Mouse (Mus musculus) heart, embryonic 15.5 days (tissue): ENCODE results near the gene Ryr2. TPM values are rescaled to one million over a fixed set of nuclear protein-coding genes. Genes with fewer than 3 reads are reported as not detected.
A peak's percentile ranks its signal among the peaks of the same experiment; 100 is the strongest.

Experiments
- ATAC-seq: fragments of 200-750 bp; cut with Nextera tagmentation; replicated peaks from 2 replicates; pipeline ENCODE4 v1.8.0; 2017; ENCODE audit warnings: low read depth, moderate TSS enrichment; ENCODE audit not compliant: insufficient number of reproducible peaks, insufficient read depth, low FRiP score
- H3K27ac ChIP-seq: fragments of 300-500 bp; sonication (generic); 2 replicates; pipeline ENCODE4 v1.5.1; 2015; ENCODE audit warnings: mild to moderate bottlenecking, inconsistent platforms
- H3K27me3 ChIP-seq: fragments of 300-500 bp; sonication (generic); 2 replicates; pipeline ENCODE4 v1.6.1; 2015; ENCODE audit warnings: inconsistent platforms
- H3K36me3 ChIP-seq: fragments of 300-500 bp; sonication (generic); 2 replicates; pipeline ENCODE4 v1.6.1; 2015; ENCODE audit warnings: mild to moderate bottlenecking, inconsistent platforms
- H3K4me1 ChIP-seq: fragments of 300-500 bp; sonication (generic); replicated peaks from 2 replicates; pipeline ENCODE4 v1.6.1; 2015; ENCODE audit warnings: inconsistent platforms
- H3K4me2 ChIP-seq: fragments of 300-500 bp; sonication (generic); 2 replicates; pipeline ENCODE4 v1.6.1; 2015; ENCODE audit warnings: inconsistent platforms, mild to moderate bottlenecking, moderate library complexity
- H3K4me3 ChIP-seq: fragments of 300-500 bp; sonication (generic); 2 replicates; pipeline ENCODE4 v1.5.1; 2015; ENCODE audit warnings: mild to moderate bottlenecking, inconsistent platforms
- H3K9ac ChIP-seq: fragments of 300-500 bp; sonication (generic); 2 replicates; pipeline ENCODE4 v1.6.1; 2015; ENCODE audit warnings: mild to moderate bottlenecking, inconsistent platforms
- H3K9me3 ChIP-seq: fragments of 300-500 bp; sonication (generic); replicated peaks from 2 replicates; pipeline ENCODE4 v1.6.1; 2016; ENCODE audit warnings: inconsistent platforms
- WGBS: fragments of 180-500 bp; shearing (Covaris S2); methylation state at CpG from one replicate; pipeline ENCODE4 v1.1.7; 2015; ENCODE audit warnings: mixed read lengths; 5-methylcytosine and 5-hydroxymethylcytosine counted together
- polyA plus RNA-seq: library from polyadenylated mRNA; unstranded; fragments of >200 nt; fragmentation: Nextera tagmentation; extraction: Ambion mirVana; gene quantifications from 2 replicates; pipeline ENCODE4 v1.2.1, GENCODE M21; 2015

Gene Ryr2
- polyA plus RNA-seq, 1 experiment from 2014 or later: 30.0 TPM

GRCm38 (mm10) chr13:12093146-12093545 lies 13.6 kb downstream of the Ryr2 start:
- Histone ChIP-seq H3K9ac (no peak overlapping the region), H3K27me3 (no peaks in the 10 kb centered on the region), H3K27ac (peak overlapping the region; percentile 55), H3K36me3 (no peaks in the 10 kb centered on the region), H3K4me2 (peak overlapping the region; percentile 19; the same call in 1 of the 2 replicates), H3K9me3 (no peaks in the 10 kb centered on the region), H3K4me1 (peaks cover 72% of the 10 kb centered on the region), H3K4me3 (no peak overlapping the region)
- ATAC-seq: peak; percentile 29; the same call in 1 of the 2 replicates
- WGBS: 44% methylated on average over 5 of the region's 5 CpGs

DNA sequence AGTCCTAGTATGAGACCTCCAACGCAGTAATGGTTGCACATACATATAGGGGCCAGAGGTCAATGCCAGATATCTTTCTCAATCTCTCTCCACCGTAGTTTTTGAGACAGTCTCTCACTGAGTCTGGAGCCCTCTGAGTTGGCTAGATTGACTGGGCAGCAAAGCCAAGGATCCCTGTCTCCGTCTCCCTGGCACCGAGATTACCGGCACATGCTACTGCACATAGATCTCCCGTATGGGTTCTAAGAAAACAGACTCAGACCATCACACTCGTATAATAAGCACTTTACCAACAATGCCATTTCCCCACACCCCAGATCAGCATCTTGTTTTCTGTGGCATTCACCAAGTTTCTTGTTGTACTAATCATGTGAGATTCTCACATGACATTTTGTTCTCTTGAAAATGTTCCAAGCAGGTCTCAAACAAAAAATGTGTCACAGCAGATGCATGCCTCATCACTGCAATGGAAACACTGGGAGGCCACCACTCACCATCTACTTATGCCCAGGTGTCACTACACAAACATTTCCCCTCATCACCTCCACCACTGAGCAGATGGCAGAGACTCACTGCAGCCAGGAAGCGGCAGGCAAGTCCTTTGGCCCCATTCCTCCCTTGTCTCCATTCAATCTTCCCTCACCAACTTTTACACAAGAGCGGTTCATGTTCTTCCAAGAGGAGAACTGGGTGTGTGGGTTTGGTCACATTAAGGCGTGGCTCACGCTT lies 14.2 kb downstream of the Ryr2 start:
- no peak overlapping the region for H3K4me3 ChIP-seq
- no peaks in the 10 kb centered on the region for H3K9me3 ChIP-seq
- no peak for ATAC-seq
- no peaks in the 10 kb centered on the region for H3K27me3 ChIP-seq
- H3K36me3 ChIP-seq: no peaks in the 10 kb centered on the region
- peak overlapping the region; percentile 37 for H3K4me2 ChIP-seq
- H3K4me1 ChIP-seq: peaks cover 67% of the 10 kb centered on the region
- 70% methylated on average over 11 of the region's 11 CpGs for WGBS
- H3K9ac ChIP-seq: no peak overlapping the region
- H3K27ac ChIP-seq: peak overlapping the region; percentile 55

- no peak overlapping the region for H3K9ac ChIP-seq
- H3K4me1 ChIP-seq: peaks cover 42% of the 10 kb centered on the region
- no peaks in the 10 kb centered on the region for H3K36me3 ChIP-seq
- 72% methylated on average over 2 of the region's 2 CpGs for WGBS
- H3K27ac ChIP-seq: no peak overlapping the region
- H3K9me3 ChIP-seq: no peaks in the 10 kb centered on the region
- H3K4me3 ChIP-seq: no peak overlapping the region
- no peak overlapping the region for H3K4me2 ChIP-seq
- H3K27me3 ChIP-seq: no peaks in the 10 kb centered on the region
- no peak for ATAC-seq
Observed at GRCm38 (mm10) chr13:12084112-12084475, 22.7 kb downstream of the Ryr2 start.

GRCm38 (mm10) chr13:12083443-12084111 lies 23.2 kb downstream of the Ryr2 start:
- H3K27ac ChIP-seq: peak overlapping the region; percentile 40; the same call in 1 of the 2 replicates
- no peaks in the 10 kb centered on the region for H3K9me3 ChIP-seq
- no peak overlapping the region for H3K9ac ChIP-seq
- H3K27me3 ChIP-seq: no peaks in the 10 kb centered on the region
- peaks cover under 1% of the 10 kb centered on the region; the same call in 1 of the 2 replicates for H3K36me3 ChIP-seq
- WGBS: 20% methylated on average over 10 of the region's 10 CpGs
- H3K4me3 ChIP-seq: no peak overlapping the region
- H3K4me1 ChIP-seq: peaks cover 42% of the 10 kb centered on the region
- peak overlapping the region; percentile 40 for H3K4me2 ChIP-seq
- ATAC-seq: no peak

GRCm38 (mm10) chr13:12080590-12080989 lies 26.2 kb downstream of the Ryr2 start:
- Histone ChIP-seq H3K4me1 (peaks cover 44% of the 10 kb centered on the region), H3K36me3 (peaks cover 5% of the 10 kb centered on the region; the same call in 1 of the 2 replicates)

GRCm38 (mm10) chr13:12079536-12079935 lies 27.2 kb downstream of the Ryr2 start:
- H3K9me3 ChIP-seq: no peaks in the 10 kb centered on the region
- peaks cover 37% of the 10 kb centered on the region for H3K4me1 ChIP-seq
- no peak for ATAC-seq
- H3K27me3 ChIP-seq: no peaks in the 10 kb centered on the region
- 72% methylated on average over 4 of the region's 4 CpGs for WGBS
- H3K9ac ChIP-seq: no peak overlapping the region
- H3K4me2 ChIP-seq: no peak overlapping the region
- no peak overlapping the region for H3K4me3 ChIP-seq
- H3K27ac ChIP-seq: no peak overlapping the region
- peaks cover 5% of the 10 kb centered on the region; the same call in 1 of the 2 replicates for H3K36me3 ChIP-seq

More at GRCm38 (mm10) chr13:12080590-12080989, 26.2 kb downstream of the Ryr2 start:
- Histone ChIP-seq H3K9me3 (no peaks in the 10 kb centered on the region), H3K4me2 (no peak overlapping the region), H3K27me3 (no peaks in the 10 kb centered on the region), H3K4me3 (no peak overlapping the region), H3K27ac (0 out of 2 replicates have a peak overlapping the region, but pooled peaks have one; percentile 20), H3K9ac (no peak overlapping the region)
- 59% methylated on average over 4 of the region's 4 CpGs for WGBS
- no peak for ATAC-seq

DNA sequence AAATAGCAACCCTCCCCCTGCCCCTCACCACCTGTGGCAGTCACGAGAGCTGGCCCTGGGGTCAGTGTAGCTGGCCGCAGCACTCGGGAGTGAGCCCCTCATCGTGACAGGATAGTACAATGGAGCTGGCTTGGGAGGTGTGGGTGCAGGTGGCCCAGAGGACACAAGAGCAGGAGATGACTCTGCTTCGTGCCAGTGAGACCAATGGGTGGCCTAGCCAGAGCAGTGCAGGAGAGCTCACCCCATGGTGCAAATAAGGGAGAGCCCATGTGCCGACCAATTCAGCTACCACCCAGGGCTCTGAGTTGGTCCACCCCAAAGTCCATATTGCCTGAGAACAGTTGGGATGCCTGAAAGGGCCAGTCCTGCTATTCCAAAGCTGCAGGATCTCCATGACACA lies 31.8 kb downstream of the Ryr2 start:
- Histone ChIP-seq H3K4me1 (peaks cover 49% of the 10 kb centered on the region), H3K27ac (no peak overlapping the region), H3K4me3 (no peak overlapping the region), H3K9ac (no peak overlapping the region), H3K4me2 (no peak overlapping the region), H3K36me3 (peaks cover 5% of the 10 kb centered on the region; the same call in 1 of the 2 replicates), H3K9me3 (no peaks in the 10 kb centered on the region), H3K27me3 (no peaks in the 10 kb centered on the region)
- 85% methylated on average over 6 of the region's 6 CpGs for WGBS
- ATAC-seq: no peak

- 0 out of 2 replicates have a peak, but pooled peaks have one; percentile 41 for ATAC-seq
- Histone ChIP-seq H3K4me3 (no peak overlapping the region), H3K36me3 (no peaks in the 10 kb centered on the region), H3K9ac (0 out of 2 replicates have a peak overlapping the region, but pooled peaks have one; percentile 9), H3K9me3 (no peaks in the 10 kb centered on the region), H3K4me1 (peaks cover 57% of the 10 kb centered on the region), H3K27ac (peak overlapping the region; percentile 64), H3K27me3 (no peaks in the 10 kb centered on the region), H3K4me2 (peak overlapping the region; percentile 29)
- 39% methylated on average over 7 of the region's 7 CpGs for WGBS
Observed at GRCm38 (mm10) chr13:12072571-12072970, 34.2 kb downstream of the Ryr2 start.

DNA sequence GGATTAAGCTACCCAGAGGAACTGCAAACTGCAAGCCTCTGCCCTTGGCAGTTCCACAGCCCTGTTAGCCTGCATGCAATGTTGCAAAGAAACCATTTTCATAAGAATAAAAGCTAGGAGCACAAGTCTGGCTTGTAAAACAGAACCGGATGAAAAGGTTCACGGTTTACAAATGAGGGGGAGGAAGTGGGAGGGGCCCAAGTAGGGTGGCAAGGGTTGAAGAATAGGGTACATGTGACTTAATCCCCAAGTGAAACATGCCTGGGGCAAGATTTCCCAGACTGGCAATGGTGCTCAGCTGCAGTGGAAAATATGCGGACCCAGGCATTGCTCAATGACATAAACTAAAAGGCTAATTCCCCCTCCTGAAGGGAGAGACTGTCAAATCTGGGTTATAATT lies 34.6 kb downstream of the Ryr2 start:
- H3K9ac ChIP-seq: 0 out of 2 replicates have a peak overlapping the region, but pooled peaks have one; percentile 9
- no peak overlapping the region for H3K4me3 ChIP-seq
- no peaks in the 10 kb centered on the region for H3K9me3 ChIP-seq
- no peaks in the 10 kb centered on the region for H3K27me3 ChIP-seq
- no peak for ATAC-seq
- H3K36me3 ChIP-seq: no peaks in the 10 kb centered on the region
- H3K27ac ChIP-seq: peak overlapping the region; percentile 64
- peak overlapping the region; percentile 29; the same call in 1 of the 2 replicates for H3K4me2 ChIP-seq
- WGBS: 38% methylated on average over 3 of the region's 3 CpGs
- peaks cover 57% of the 10 kb centered on the region for H3K4me1 ChIP-seq

DNA sequence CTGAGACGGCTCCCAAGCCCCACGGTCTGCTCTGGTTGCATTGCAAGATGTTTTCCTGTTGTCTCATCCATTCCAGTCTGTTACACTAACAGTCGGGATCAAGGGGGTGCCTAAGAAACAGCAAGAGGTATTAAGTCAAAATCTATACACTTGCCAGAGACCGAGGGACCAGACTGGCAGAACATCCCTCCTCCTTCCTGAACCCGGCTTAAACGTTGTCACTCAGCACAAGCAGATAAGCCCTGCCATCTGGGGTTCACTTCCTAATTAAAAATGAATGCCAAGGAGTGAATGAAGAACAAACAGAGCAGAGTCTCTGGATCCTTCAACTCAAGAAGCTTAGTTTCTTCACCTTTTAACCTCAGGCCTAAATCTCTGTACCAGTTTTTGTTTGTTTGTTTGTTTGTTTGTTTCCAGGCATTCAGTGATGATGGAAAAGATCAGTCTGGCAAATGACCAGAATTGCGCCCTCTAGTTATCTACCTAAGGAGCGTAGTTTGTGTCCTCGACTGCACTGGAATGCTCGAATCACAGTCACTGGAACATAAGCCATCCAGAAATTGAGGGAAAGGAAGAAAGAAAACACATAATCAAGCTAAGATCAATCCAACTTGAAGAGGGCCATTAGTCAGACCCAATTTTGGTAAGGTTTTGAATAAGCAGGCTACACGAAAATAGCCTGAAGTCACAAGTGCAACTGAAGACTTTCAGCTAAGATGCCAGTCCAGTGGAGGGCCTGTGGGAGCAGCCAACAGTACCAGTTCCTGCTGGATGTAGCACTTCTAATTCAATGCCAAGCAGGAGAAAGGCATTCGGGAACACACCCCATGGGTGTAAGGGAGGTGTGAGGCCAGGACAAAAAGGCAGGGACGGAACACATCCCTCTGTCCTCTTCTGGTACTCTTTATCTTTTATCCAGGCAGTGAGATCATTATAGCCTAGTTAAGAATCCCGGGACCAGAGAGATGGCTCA lies 36.3 kb downstream of the Ryr2 start:
- ATAC-seq: no peak
- Histone ChIP-seq H3K9ac (no peak overlapping the region), H3K36me3 (no peaks in the 10 kb centered on the region), H3K4me2 (no peak overlapping the region), H3K27ac (no peak overlapping the region), H3K9me3 (no peaks in the 10 kb centered on the region), H3K27me3 (no peaks in the 10 kb centered on the region), H3K4me3 (no peak overlapping the region), H3K4me1 (peaks cover 52% of the 10 kb centered on the region)
- 57% methylated on average over 14 of the region's 14 CpGs for WGBS

DNA sequence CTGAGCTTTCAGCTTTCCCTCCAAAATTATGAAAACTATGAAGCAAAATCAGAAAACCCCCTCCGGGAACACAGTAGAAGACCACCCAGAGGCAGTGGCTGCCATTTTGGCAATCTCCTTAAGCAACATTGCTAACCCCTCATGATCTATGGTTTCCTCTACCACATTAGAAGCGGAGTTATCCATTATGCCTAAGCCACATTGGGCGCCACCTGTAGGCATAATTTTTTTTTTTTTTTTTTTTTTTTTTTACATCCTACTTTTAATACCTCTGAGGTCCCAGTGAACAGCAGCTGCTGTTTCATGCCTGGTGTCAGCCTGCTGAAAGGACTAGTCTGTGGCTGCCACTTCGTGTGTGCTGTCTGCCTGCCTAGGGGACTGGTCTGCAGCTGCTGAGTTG lies 42.2 kb downstream of the Ryr2 start:
- no peaks in the 10 kb centered on the region for H3K27me3 ChIP-seq
- no peaks in the 10 kb centered on the region for H3K9me3 ChIP-seq
- H3K9ac ChIP-seq: no peak overlapping the region
- H3K4me2 ChIP-seq: no peak overlapping the region
- no peaks in the 10 kb centered on the region for H3K36me3 ChIP-seq
- ATAC-seq: no peak
- 78% methylated on average over 4 of the region's 4 CpGs for WGBS
- no peak overlapping the region for H3K4me3 ChIP-seq
- no peak overlapping the region for H3K27ac ChIP-seq
- peaks cover 64% of the 10 kb centered on the region for H3K4me1 ChIP-seq
